Mouse (Mus musculus) lung, embryonic 15.5 days (tissue): ENCODE measurements around the gene Acoxl. TPM values are rescaled to one million over a fixed set of nuclear protein-coding genes. Genes with fewer than 3 reads are reported as not detected.

Experiments
- ATAC-seq: fragments of 200-750 bp; cut with Nextera tagmentation; 2 replicates; pipeline ENCODE4 v1.8.0; 2017; ENCODE audit warnings: moderate number of reproducible peaks, borderline replicate concordance; ENCODE audit not compliant: low FRiP score, low TSS enrichment; ENCODE audit errors: extremely low read depth
- H3K27ac ChIP-seq: fragments of 300-500 bp; sonication (generic); 2 replicates; pipeline ENCODE4 v1.5.1; 2015; ENCODE audit warnings: moderate library complexity, mild to moderate bottlenecking, inconsistent platforms
- H3K27me3 ChIP-seq: fragments of 300-500 bp; sonication (generic); 2 replicates; pipeline ENCODE4 v1.6.1; 2015; ENCODE audit warnings: inconsistent platforms
- H3K36me3 ChIP-seq: fragments of 300-500 bp; sonication (generic); 2 replicates; pipeline ENCODE4 v1.6.1; 2015; ENCODE audit warnings: inconsistent platforms
- H3K4me1 ChIP-seq: fragments of 300-500 bp; sonication (generic); 2 replicates; pipeline ENCODE4 v1.6.1; 2015; ENCODE audit warnings: inconsistent platforms
- H3K4me2 ChIP-seq: fragments of 300-500 bp; sonication (generic); 2 replicates; pipeline ENCODE4 v1.6.1; 2015; ENCODE audit warnings: inconsistent platforms, mild to moderate bottlenecking, moderate library complexity
- H3K4me3 ChIP-seq: fragments of 300-500 bp; sonication (generic); 2 replicates; pipeline ENCODE4 v1.5.1; 2015; ENCODE audit warnings: mild to moderate bottlenecking, inconsistent platforms
- H3K9ac ChIP-seq: fragments of 300-500 bp; sonication (generic); 2 replicates; pipeline ENCODE4 v1.6.1; 2015; ENCODE audit warnings: inconsistent platforms
- H3K9me3 ChIP-seq: fragments of 300-500 bp; sonication (generic); 2 replicates; pipeline ENCODE4 v1.6.1; 2016; ENCODE audit warnings: inconsistent platforms
- WGBS: fragments of 180-500 bp; shearing (Covaris S2); methylation state at CpG from one replicate; pipeline ENCODE4 v1.1.7; 2015; 5-methylcytosine and 5-hydroxymethylcytosine counted together
- polyA plus RNA-seq: library from polyadenylated mRNA; unstranded; fragments of >200 nt; fragmentation: Nextera tagmentation; extraction: Ambion mirVana; gene quantifications from 2 replicates; pipeline ENCODE4 v1.2.1, GENCODE M21; 2015

Gene Acoxl
- polyA plus RNA-seq, 1 experiment from 2014 or later: 0.17 TPM

- Histone ChIP-seq H3K36me3 (peaks cover 24% of the 10 kb centered on the region), H3K27ac (no peak overlapping the region), H3K4me3 (no peak overlapping the region), H3K9ac (no peak overlapping the region), H3K27me3 (no peaks in the 10 kb centered on the region), H3K4me1 (peaks cover 38% of the 10 kb centered on the region), H3K9me3 (no peaks in the 10 kb centered on the region), H3K4me2 (no peak overlapping the region)
- ATAC-seq: no peak
- 79% methylated on average over 3 of the region's 3 CpGs for WGBS
Observed at GRCm38 (mm10) chr2:128140183-128140582, 301.5 kb downstream of the Acoxl start.

- peaks cover 17% of the 10 kb centered on the region; the same call in 1 of the 2 replicates for H3K4me1 ChIP-seq
- H3K9ac ChIP-seq: no peak overlapping the region
- H3K4me2 ChIP-seq: no peak overlapping the region
- no peaks in the 10 kb centered on the region for H3K9me3 ChIP-seq
- peaks cover 44% of the 10 kb centered on the region for H3K36me3 ChIP-seq
- no peak overlapping the region for H3K4me3 ChIP-seq
- no peak overlapping the region for H3K27ac ChIP-seq
- ATAC-seq: no peak
- H3K27me3 ChIP-seq: no peaks in the 10 kb centered on the region
Observed at GRCm38 (mm10) chr2:128143992-128144391, 305.3 kb downstream of the Acoxl start.

- Histone ChIP-seq H3K4me2 (no peak overlapping the region), H3K27me3 (no peaks in the 10 kb centered on the region), H3K9ac (no peak overlapping the region), H3K27ac (no peak overlapping the region), H3K9me3 (no peaks in the 10 kb centered on the region), H3K4me3 (no peak overlapping the region), H3K36me3 (peaks cover 57% of the 10 kb centered on the region), H3K4me1 (0 out of 2 replicates have a peak, but pooled peaks cover 6% of the 10 kb centered on the region)
- ATAC-seq: no peak
- 57% methylated on average over 3 of the region's 3 CpGs for WGBS
Observed at GRCm38 (mm10) chr2:128145433-128145832, 306.8 kb downstream of the Acoxl start.

GRCm38 (mm10) chr2:128149596-128149995 lies 310.9 kb downstream of the Acoxl start:
- H3K9me3 ChIP-seq: no peaks in the 10 kb centered on the region
- no peak overlapping the region for H3K9ac ChIP-seq
- H3K4me3 ChIP-seq: no peak overlapping the region
- H3K36me3 ChIP-seq: peaks cover 47% of the 10 kb centered on the region
- no peak for ATAC-seq
- H3K27ac ChIP-seq: no peak overlapping the region
- no peaks in the 10 kb centered on the region for H3K27me3 ChIP-seq
- 83% methylated on average over 5 of the region's 5 CpGs for WGBS
- H3K4me1 ChIP-seq: peaks cover 9% of the 10 kb centered on the region; the same call in 1 of the 2 replicates
- no peak overlapping the region for H3K4me2 ChIP-seq

- WGBS: 92% methylated on average over 9 of the region's 9 CpGs
- peaks cover 37% of the 10 kb centered on the region for H3K36me3 ChIP-seq
- no peak overlapping the region for H3K4me3 ChIP-seq
- H3K4me2 ChIP-seq: no peak overlapping the region
- ATAC-seq: no peak
- no peaks in the 10 kb centered on the region for H3K27me3 ChIP-seq
- peaks cover 22% of the 10 kb centered on the region for H3K4me1 ChIP-seq
- H3K9me3 ChIP-seq: no peaks in the 10 kb centered on the region
- no peak overlapping the region for H3K27ac ChIP-seq
- H3K9ac ChIP-seq: no peak overlapping the region
Observed at GRCm38 (mm10) chr2:128152211-128152610, 313.5 kb downstream of the Acoxl start.

GRCm38 (mm10) chr2:128152845-128153550 lies 314.3 kb downstream of the Acoxl start:
- peaks cover 30% of the 10 kb centered on the region for H3K4me1 ChIP-seq
- 61% methylated on average over 16 of the region's 16 CpGs for WGBS
- peaks cover 29% of the 10 kb centered on the region; the same call in 1 of the 2 replicates for H3K36me3 ChIP-seq
- no peaks in the 10 kb centered on the region for H3K27me3 ChIP-seq
- no peaks in the 10 kb centered on the region for H3K9me3 ChIP-seq
- no peak overlapping the region for H3K27ac ChIP-seq
- ATAC-seq: no peak
- H3K4me2 ChIP-seq: no peak overlapping the region
- H3K4me3 ChIP-seq: no peak overlapping the region
- H3K9ac ChIP-seq: no peak overlapping the region

- WGBS: 67% methylated on average over 11 of the region's 11 CpGs
Observed at GRCm38 (mm10) chr2:128153551-128153910, 314.9 kb downstream of the Acoxl start.

GRCm38 (mm10) chr2:128155412-128156066 lies 316.9 kb downstream of the Acoxl start:
- ATAC-seq: no peak
- Histone ChIP-seq H3K9me3 (no peaks in the 10 kb centered on the region), H3K27me3 (no peaks in the 10 kb centered on the region), H3K9ac (no peak overlapping the region), H3K4me3 (no peak overlapping the region), H3K4me1 (peaks cover 55% of the 10 kb centered on the region), H3K36me3 (peaks cover 16% of the 10 kb centered on the region), H3K27ac (no peak overlapping the region), H3K4me2 (no peak overlapping the region)
- WGBS: 88% methylated on average over 13 of the region's 13 CpGs

More at GRCm38 (mm10) chr2:128153551-128153910, 314.9 kb downstream of the Acoxl start:
- no peaks in the 10 kb centered on the region for H3K27me3 ChIP-seq
- no peak for ATAC-seq
- H3K9ac ChIP-seq: no peak overlapping the region
- H3K36me3 ChIP-seq: peaks cover 24% of the 10 kb centered on the region; the same call in 1 of the 2 replicates
- no peak overlapping the region for H3K4me2 ChIP-seq
- H3K4me1 ChIP-seq: peaks cover 35% of the 10 kb centered on the region
- H3K27ac ChIP-seq: no peak overlapping the region
- H3K4me3 ChIP-seq: no peak overlapping the region
- no peaks in the 10 kb centered on the region for H3K9me3 ChIP-seq

GRCm38 (mm10) chr2:128156067-128156462 lies 317.4 kb downstream of the Acoxl start:
- 73% methylated on average over 5 of the region's 5 CpGs for WGBS
- H3K9ac ChIP-seq: no peak overlapping the region
- peaks cover 55% of the 10 kb centered on the region for H3K4me1 ChIP-seq
- no peaks in the 10 kb centered on the region for H3K27me3 ChIP-seq
- H3K36me3 ChIP-seq: peaks cover 13% of the 10 kb centered on the region; the same call in 1 of the 2 replicates
- H3K9me3 ChIP-seq: no peaks in the 10 kb centered on the region
- H3K27ac ChIP-seq: no peak overlapping the region
- ATAC-seq: no peak
- H3K4me2 ChIP-seq: no peak overlapping the region
- no peak overlapping the region for H3K4me3 ChIP-seq

GRCm38 (mm10) chr2:128156557-128157412 lies 318.1 kb downstream of the Acoxl start:
- Histone ChIP-seq H3K4me3 (no peak overlapping the region), H3K4me1 (peaks cover 55% of the 10 kb centered on the region), H3K9me3 (no peaks in the 10 kb centered on the region), H3K27ac (peak overlapping the region; percentile 43), H3K4me2 (no peak overlapping the region), H3K9ac (no peak overlapping the region), H3K36me3 (peaks cover 13% of the 10 kb centered on the region; the same call in 1 of the 2 replicates), H3K27me3 (no peaks in the 10 kb centered on the region)
- 38% methylated on average over 12 of the region's 12 CpGs for WGBS
- peak; percentile 55; the same call in 1 of the 2 replicates for ATAC-seq

- H3K27me3 ChIP-seq: no peaks in the 10 kb centered on the region
- 30% methylated on average over 17 of the region's 17 CpGs for WGBS
- H3K4me1 ChIP-seq: peaks cover 50% of the 10 kb centered on the region
- no peak overlapping the region for H3K9ac ChIP-seq
- peak overlapping the region; percentile 67 for H3K27ac ChIP-seq
- ATAC-seq: no peak
- H3K4me3 ChIP-seq: no peak overlapping the region
- H3K36me3 ChIP-seq: peaks cover 10% of the 10 kb centered on the region; the same call in 1 of the 2 replicates
- H3K4me2 ChIP-seq: peak overlapping the region; percentile 28
- no peaks in the 10 kb centered on the region for H3K9me3 ChIP-seq
Observed at GRCm38 (mm10) chr2:128158734-128159410, 320.2 kb downstream of the Acoxl start.
